In the genomic region with DNA sequence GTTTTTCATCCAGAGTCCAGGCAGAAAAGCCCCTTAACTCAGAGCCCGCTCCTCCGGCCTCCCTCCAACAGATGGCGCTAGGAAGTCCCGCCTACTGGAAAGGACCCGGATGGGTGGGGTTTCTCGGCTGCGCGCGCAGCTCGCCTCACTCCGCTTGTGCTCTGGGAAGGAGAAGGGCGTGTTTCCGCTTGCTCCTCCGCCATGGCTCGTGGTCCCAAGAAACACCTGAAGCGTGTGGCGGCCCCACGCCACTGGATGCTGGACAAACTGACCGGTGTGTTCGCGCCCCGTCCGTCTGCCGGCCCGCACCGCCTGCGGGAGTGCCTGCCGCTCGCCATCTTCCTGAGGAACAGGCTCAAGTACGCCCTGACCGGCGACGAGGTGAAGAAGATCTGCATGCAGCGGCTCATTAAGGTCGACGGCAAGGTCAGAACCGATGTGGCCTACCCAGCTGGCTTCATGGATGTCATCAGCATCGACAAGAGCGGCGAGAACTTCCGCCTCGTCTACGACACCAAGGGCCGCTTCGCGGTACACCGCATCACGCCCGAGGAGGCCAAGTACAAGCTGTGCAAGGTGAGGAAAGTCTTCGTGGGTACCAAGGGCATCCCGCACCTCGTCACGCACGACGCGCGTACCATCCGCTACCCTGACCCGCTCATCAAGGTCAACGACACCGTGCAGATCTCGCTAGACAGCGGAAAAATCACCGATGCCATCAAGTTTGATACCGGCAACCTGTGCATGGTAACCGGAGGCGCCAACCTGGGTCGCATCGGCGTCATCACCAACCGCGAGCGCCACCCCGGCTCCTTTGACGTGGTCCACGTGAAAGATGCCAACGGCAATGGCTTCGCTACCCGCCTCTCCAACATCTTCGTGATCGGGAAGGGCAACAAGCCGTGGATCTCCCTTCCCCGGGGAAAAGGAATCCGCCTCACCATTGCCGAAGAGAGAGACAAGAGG, we compare ENCODE assay signal across 9 mouse cellular contexts.
DNase-seq lines count a peak whose midpoint lies in the region; ATAC-seq and TF ChIP-seq lines count a peak whose summit lies in the region.
"Had no signal": no experiment of that assay in that cellular context is flagged by ENCODE, and none has a peak within 500 bp of the region (broad histone marks: within the 10 kb centered on the region; RNA-seq: fewer than 3 reads in every experiment).

No protein-coding gene starts in this region.

- H3K4me1 ChIP-seq in heart, adult 2 months (ENCODE audit: control insufficient read depth, insufficient read depth, low read length), result peaks cover 2% of the 10 kb centered on the region
- no peaks in the 10 kb centered on the region for H3K4me1 ChIP-seq in liver, embryonic 11.5 days (replicated peaks; ENCODE audit: control insufficient read depth, insufficient read depth, low read length)

- H3K4me3 ChIP-seq in heart, adult 2 months, result peak overlapping the region; percentile 43
- H3K4me3 ChIP-seq in liver, embryonic 11.5 days (ENCODE audit: low read depth, low read length), result peak overlapping the region; percentile 59

- peak; percentile 31 for DNase-seq in ovary, postnatal 36 days (ENCODE audit: low spot score)
- DNase-seq in ovary, adult 18-20 months (ENCODE audit: low spot score), result no peak
- peak; percentile 78 for DNase-seq in embryo, embryonic 10 days (ENCODE audit: low spot score)
- peak; percentile 53 to 71 for DNase-seq in heart, adult 2 months
- DNase-seq in kidney, adult 11 months, result peak; percentile 36
- peak; percentile 84 for DNase-seq in liver, embryonic 11.5 days (ENCODE audit: low spot score)
- peak; percentile 90 for DNase-seq in neural tube, embryonic 10.5 days (ENCODE audit: extremely low spot score, low spot score)
- DNase-seq in thymus, postnatal 0 days (ENCODE audit: low spot score), result peak; percentile 74

- peak; percentile 63 for TF ChIP-seq CTCF in heart, adult 2 months (IDR thresholded peaks at IDR 0.05)

- H3K36me3 ChIP-seq in heart, adult 2 months (ENCODE audit: control insufficient read depth, insufficient read depth, low read length), result peaks cover 3% of the 10 kb centered on the region
- H3K36me3 ChIP-seq in liver, embryonic 11.5 days (ENCODE audit: control insufficient read depth, insufficient read depth, low read length), result no peaks in the 10 kb centered on the region; the same call in 1 of the 2 replicates
- H3K36me3 ChIP-seq: G1E had no signal

- peak overlapping the region; percentile 72 for H3K4me2 ChIP-seq in liver, embryonic 11.5 days

- H3K27ac ChIP-seq in heart, adult 2 months, result peak overlapping the region; percentile 28; the same call in 1 of the 2 replicates
- H3K27ac ChIP-seq in liver, embryonic 11.5 days (ENCODE audit: low read depth, low read length), result no peak overlapping the region

- H3K9me3 ChIP-seq in liver, embryonic 11.5 days (ENCODE audit: control insufficient read depth, low read length), result peaks cover 4% of the 10 kb centered on the region; the same call in 1 of the 2 replicates

- no peaks in the 10 kb centered on the region; the same call in 1 of the 2 replicates for H3K79me2 ChIP-seq in heart, adult 2 months (replicated peaks; ENCODE audit: control insufficient read depth, insufficient read depth, low read length)

- peak; percentile 87 for ATAC-seq in liver, embryonic 11.5 days (replicated peaks; ENCODE audit: low FRiP score)

- H3K27me3 ChIP-seq in heart, adult 2 months (ENCODE audit: control insufficient read depth, insufficient read depth, low read length), result no peaks in the 10 kb centered on the region
- no peaks in the 10 kb centered on the region for H3K27me3 ChIP-seq in liver, embryonic 11.5 days (replicated peaks; ENCODE audit: control insufficient read depth, insufficient read depth, low read length)

- WGBS in heart, adult 2 months, result 37% methylated on average over 85 of the region's 85 CpGs
- WGBS in liver, embryonic 11.5 days, result 24% methylated on average over 85 of the region's 85 CpGs

- peak overlapping the region; percentile 44 for H3K9ac ChIP-seq in heart, adult 2 months (ENCODE audit: low read depth, low read length)
- H3K9ac ChIP-seq in liver, embryonic 11.5 days (ENCODE audit: low read depth, low read length), result peak overlapping the region; percentile 62

- peak; percentile 67 for TF ChIP-seq POLR2A in heart, adult 2 months (IDR thresholded peaks at IDR 0.05; ENCODE audit: insufficient read depth, low read depth, low read length)

- intact Hi-C loops in heart, adult 2 months (cut with DNase I), result no loop called here

- no peak for TF ChIP-seq EP300 in heart, adult 2 months (IDR thresholded peaks at IDR 0.05; ENCODE audit: insufficient read depth, low read depth, low read length)
